Mouse (Mus musculus) MEL (cell line): Measurements from ENCODE around the gene Fgf5. TPM values are rescaled to one million over a fixed set of nuclear protein-coding genes. Genes with fewer than 3 reads are reported as not detected.

Source experiments
- DNase-seq: peaks from one replicate; pipeline ENCODE4 v3.0.0; 2011; ENCODE audit warnings: low read depth, low spot score
- H3K27ac ChIP-seq: 2 replicates; pipeline ENCODE4 v1.5.1; 2012; ENCODE audit warnings: low read depth, mild to moderate bottlenecking, control low read depth, low read length, moderate library complexity; ENCODE audit not compliant: control insufficient read depth
- H3K27me3 ChIP-seq, 2 experiments: fragments of 150-350 bp in 1 of 2; sonication (generic) in 1 of 2; 2 replicates each; pipeline ENCODE4 v1.6.1; 2012; ENCODE audit warnings: low read length in 2 of 2, mild to moderate bottlenecking in 2 of 2, improper control_type of control experiment in 1 of 2, moderate library complexity in 1 of 2; ENCODE audit not compliant: insufficient read depth in 2 of 2, control insufficient read depth in 1 of 2
- H3K36me3 ChIP-seq, 2 experiments: 2 replicates each; pipeline ENCODE4 v1.6.1; 2012 to 2014; ENCODE audit warnings: low read length in 2 of 2, improper control_type of control experiment in 1 of 2, inconsistent platforms in 1 of 2, mild to moderate bottlenecking in 1 of 2; ENCODE audit not compliant: insufficient read depth in 2 of 2, control insufficient read depth in 1 of 2
- H3K4me1 ChIP-seq, 2 experiments: fragments of 150-350 bp in 1 of 2; sonication (generic) in 1 of 2; 2 replicates each; pipeline ENCODE4 v1.6.1; 2012; ENCODE audit warnings: low read length in 2 of 2, improper control_type of control experiment in 1 of 2, mild to moderate bottlenecking in 1 of 2; ENCODE audit not compliant: insufficient read depth in 2 of 2, control insufficient read depth in 1 of 2
- H3K4me3 ChIP-seq, 2 experiments: fragments of 150-350 bp in 1 of 2; sonication (generic) in 1 of 2; 2 replicates each; pipeline ENCODE4 v1.5.1; 2012; ENCODE audit warnings: low read depth in 2 of 2, low read length in 2 of 2, mild to moderate bottlenecking in 2 of 2, moderate library complexity in 2 of 2, control low read depth in 1 of 2, improper control_type of control experiment in 1 of 2; ENCODE audit not compliant: control insufficient read depth in 1 of 2, insufficient read depth in 1 of 2
- H3K79me2 ChIP-seq: 2 replicates; pipeline ENCODE4 v1.6.1; 2012; ENCODE audit warnings: mild to moderate bottlenecking, low read length, moderate library complexity; ENCODE audit not compliant: control insufficient read depth, poor library complexity, insufficient read depth
- H3K9ac ChIP-seq: 2 replicates; pipeline ENCODE4 v1.6.1; 2012; ENCODE audit warnings: low read depth, mild to moderate bottlenecking, control low read depth, low read length, moderate library complexity; ENCODE audit not compliant: control insufficient read depth, poor library complexity, severe bottlenecking
- H3K9me3 ChIP-seq: fragments of 150-350 bp; sonication (generic); replicated peaks from 2 replicates; pipeline ENCODE4 v1.6.1; 2012; ENCODE audit warnings: mild to moderate bottlenecking, low read length, improper control_type of control experiment, moderate library complexity; ENCODE audit not compliant: insufficient read depth
- CHD1 ChIP-seq: IDR thresholded peaks from 2 replicates; pipeline ENCODE4 v1.6.1; 2012; ENCODE audit warnings: low read depth, mild to moderate bottlenecking, inconsistent platforms, low read length, improper control_type of control experiment
- CHD2 ChIP-seq: IDR thresholded peaks from 2 replicates; pipeline ENCODE4 v1.6.1; 2011; ENCODE audit warnings: low read length, improper control_type of control experiment
- CTCF ChIP-seq, 3 experiments: IDR thresholded peaks in 2 of 3; conservative IDR thresholded peaks in 1 of 3; 2 replicates each; pipeline ENCODE4 v1.5.1; 2011 to 2012; ENCODE audit warnings: low read length in 3 of 3, low read depth in 2 of 3, mild to moderate bottlenecking in 2 of 3, improper control_type of control experiment in 1 of 3, inconsistent platforms in 1 of 3, mixed read lengths in 1 of 3, moderate library complexity in 1 of 3; ENCODE audit not compliant: control insufficient read depth in 1 of 3, insufficient read depth in 1 of 3, poor library complexity in 1 of 3, severe bottlenecking in 1 of 3
- E2F4 ChIP-seq: IDR thresholded peaks from 2 replicates; pipeline ENCODE4 v1.6.1; 2011; ENCODE audit warnings: low read depth, low read length, improper control_type of control experiment, borderline replicate concordance
- ELF1 ChIP-seq: IDR thresholded peaks from 2 replicates; pipeline ENCODE4 v1.6.1; 2014; ENCODE audit warnings: low read depth, mild to moderate bottlenecking, inconsistent platforms, low read length, improper control_type of control experiment, moderate library complexity
- GATA1 ChIP-seq: IDR thresholded peaks from 2 replicates; pipeline ENCODE4 v1.6.1; 2011; ENCODE audit warnings: low read depth, low read length, improper control_type of control experiment
- HCFC1 ChIP-seq: IDR thresholded peaks from 2 replicates; pipeline ENCODE4 v1.6.1; 2012; ENCODE audit warnings: low read depth, mild to moderate bottlenecking, inconsistent platforms, low read length, improper control_type of control experiment, moderate library complexity
- JUND ChIP-seq: IDR thresholded peaks from 2 replicates; pipeline ENCODE4 v1.6.1; 2011; ENCODE audit warnings: low read depth, mild to moderate bottlenecking, improper control_type of control experiment, low read length
- MAX ChIP-seq: IDR thresholded peaks from 2 replicates; pipeline ENCODE4 v1.6.1; 2011; ENCODE audit warnings: low read length, improper control_type of control experiment
- MAZ ChIP-seq: IDR thresholded peaks from 2 replicates; pipeline ENCODE4 v1.6.1; 2012; ENCODE audit warnings: low read depth, mild to moderate bottlenecking, inconsistent platforms, low read length, improper control_type of control experiment
- MEF2A ChIP-seq: IDR thresholded peaks from 2 replicates; pipeline ENCODE4 v1.6.1; 2014; ENCODE audit warnings: low read depth, mild to moderate bottlenecking, inconsistent platforms, low read length, improper control_type of control experiment; ENCODE audit not compliant: poor library complexity, insufficient replicate concordance, severe bottlenecking; ENCODE audit errors: extremely low read depth
- MYB ChIP-seq: IDR thresholded peaks from 2 replicates; pipeline ENCODE4 v1.6.1; 2011; ENCODE audit warnings: mild to moderate bottlenecking, low read depth, low read length, improper control_type of control experiment
- MYC ChIP-seq: IDR thresholded peaks from 2 replicates; pipeline ENCODE4 v1.6.1; 2011; ENCODE audit warnings: low read depth, mild to moderate bottlenecking, low read length, improper control_type of control experiment, moderate library complexity
- POLR2AphosphoS2 ChIP-seq: IDR thresholded peaks from 2 replicates; pipeline ENCODE4 v1.6.1; 2011; ENCODE audit warnings: low read length, improper control_type of control experiment
- RCOR1 ChIP-seq: IDR thresholded peaks from 2 replicates; pipeline ENCODE4 v1.6.1; 2012; ENCODE audit warnings: low read depth, mild to moderate bottlenecking, inconsistent platforms, low read length, improper control_type of control experiment
- TAL1 ChIP-seq: IDR thresholded peaks from 2 replicates; pipeline ENCODE4 v1.6.1; 2012; ENCODE audit warnings: mild to moderate bottlenecking, inconsistent platforms, low read length, moderate library complexity, mixed read lengths
- TBP ChIP-seq: IDR thresholded peaks from 2 replicates; pipeline ENCODE4 v1.8.0; 2011; ENCODE audit warnings: low read depth, low read length, improper control_type of control experiment
- TCF12 ChIP-seq: IDR thresholded peaks from 2 replicates; pipeline ENCODE4 v1.6.1; 2014; ENCODE audit warnings: low read depth, mild to moderate bottlenecking, inconsistent platforms, low read length, improper control_type of control experiment, moderate library complexity
- USF1 ChIP-seq: IDR thresholded peaks from 2 replicates; pipeline ENCODE4 v1.6.1; 2014; ENCODE audit warnings: low read depth, mild to moderate bottlenecking, inconsistent platforms, low read length, improper control_type of control experiment, moderate library complexity
- ZMIZ1 ChIP-seq: IDR thresholded peaks from 2 replicates; pipeline ENCODE4 v1.6.1; 2012; ENCODE audit warnings: low read depth, mild to moderate bottlenecking, inconsistent platforms, low read length, improper control_type of control experiment, moderate library complexity
- ZNF384 ChIP-seq: IDR thresholded peaks from 2 replicates; pipeline ENCODE4 v1.6.1; 2012; ENCODE audit warnings: low read depth, mild to moderate bottlenecking, inconsistent platforms, low read length, improper control_type of control experiment
- polyA plus RNA-seq, 2 experiments: library from polyadenylated mRNA; stranded (reverse) in 1 of 2; unstranded in 1 of 2; fragments of >175 nt in 1 of 2; fragments of >200 nt in 1 of 2; gene quantifications; 2 replicates each; pipeline versions ENCODE4 v1.2.1 to v1.2.4; 2012; ENCODE audit warnings: low replicate concordance in 2 of 2, low read depth in 1 of 2; ENCODE audit not compliant: insufficient read length in 2 of 2, insufficient read depth in 1 of 2, missing spikeins in 1 of 2
- total RNA-seq: library from RNA; depleted of rRNA; stranded (reverse); fragments of 300-350 nt; gene quantifications from 2 replicates; pipeline ENCODE4 v1.2.3, GENCODE M21; 2012

Fgf5 gene
- total and polyA plus RNA-seq, 3 experiments: not detected

DNA sequence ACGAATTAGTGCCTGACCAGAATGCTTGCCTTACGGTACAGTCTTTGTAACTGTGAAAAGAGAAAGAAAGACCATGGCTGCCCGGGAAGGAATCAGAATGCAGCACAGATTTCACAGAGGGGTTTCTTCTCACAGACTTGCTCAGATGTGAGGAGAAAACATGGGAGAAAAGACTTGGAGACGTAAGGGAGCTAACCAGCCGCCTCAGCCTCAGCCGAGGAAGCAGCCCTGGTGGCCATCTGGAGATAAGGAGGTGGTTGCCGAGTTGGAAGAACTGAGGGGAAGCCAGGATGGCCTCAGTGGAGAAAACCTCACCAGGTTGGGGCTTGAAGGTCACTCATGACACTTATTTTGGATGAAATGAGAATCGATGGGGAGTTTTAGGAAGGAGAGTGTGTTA lies 8.7 kb upstream of the Fgf5 start:
- DNase-seq: no peak
- no peak overlapping the region for H3K27ac ChIP-seq
- no peak for TF ChIP-seq CTCF (IDR thresholded peaks at IDR 0.05 in 2 of 3, conservative IDR thresholded peaks at IDR 0.05 in 1 of 3; ENCODE audit: control insufficient read depth in 1 of 3, insufficient read depth in 1 of 3, low read depth in 2 of 3, low read length in 3 of 3, poor library complexity in 1 of 3, severe bottlenecking in 1 of 3)
- no peak for TF ChIP-seq TCF12
- TF ChIP-seq ELF1: no peak
- TF ChIP-seq CHD2: no peak
- no peak for TF ChIP-seq ZMIZ1
- no peak for TF ChIP-seq MAZ
- TF ChIP-seq RCOR1: no peak
- TF ChIP-seq MYB: no peak
- TF ChIP-seq MEF2A: no peak
- TF ChIP-seq POLR2AphosphoS2: no peak
- no peak for TF ChIP-seq ZNF384
- TF ChIP-seq MYC: no peak
- no peak for TF ChIP-seq GATA1
- TF ChIP-seq TAL1: no peak
- no peak for TF ChIP-seq HCFC1
- no peak for TF ChIP-seq E2F4
- TF ChIP-seq USF1: no peak
- TF ChIP-seq TBP: no peak
- TF ChIP-seq CHD1: no peak
- TF ChIP-seq JUND: no peak
- no peaks in the 10 kb centered on the region for H3K4me1 ChIP-seq
- no peaks in the 10 kb centered on the region for H3K79me2 ChIP-seq
- no peak overlapping the region for H3K4me3 ChIP-seq
- no peaks in the 10 kb centered on the region for H3K36me3 ChIP-seq
- H3K9ac ChIP-seq: no peak overlapping the region
- no peaks in the 10 kb centered on the region for H3K27me3 ChIP-seq
- H3K9me3 ChIP-seq: no peaks in the 10 kb centered on the region

DNA sequence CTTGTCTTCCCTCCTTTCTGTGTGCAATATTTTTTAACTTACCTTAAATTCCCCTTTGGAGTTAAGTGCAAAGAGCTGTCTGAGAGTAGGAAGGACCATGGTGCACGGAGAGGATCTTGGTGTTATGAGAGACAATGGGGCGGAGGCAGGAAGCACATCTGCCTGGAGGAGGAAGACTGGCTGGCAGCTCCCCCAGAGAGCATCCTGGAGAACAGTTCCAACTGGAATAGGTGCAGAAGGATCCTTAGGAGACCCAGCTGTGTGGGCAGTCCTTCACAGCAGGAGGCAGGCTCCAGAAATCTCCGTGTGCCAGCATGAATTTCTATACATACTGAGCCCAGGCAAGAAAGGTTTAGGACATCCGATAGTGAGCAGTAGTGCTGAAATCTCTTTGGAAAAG lies 8.0 kb upstream of the Fgf5 start:
- no peak overlapping the region for H3K4me3 ChIP-seq
- no peaks in the 10 kb centered on the region for H3K36me3 ChIP-seq
- DNase-seq: no peak
- no peaks in the 10 kb centered on the region for H3K27me3 ChIP-seq
- no peaks in the 10 kb centered on the region for H3K79me2 ChIP-seq
- H3K27ac ChIP-seq: no peak overlapping the region
- TF ChIP-seq E2F4: no peak
- TF ChIP-seq MAX: no peak
- no peak for TF ChIP-seq TAL1
- TF ChIP-seq CHD1: no peak
- H3K9ac ChIP-seq: no peak overlapping the region
- H3K4me1 ChIP-seq: no peaks in the 10 kb centered on the region
- H3K9me3 ChIP-seq: no peaks in the 10 kb centered on the region
